Mouse (Mus musculus): ENCODE data around the gene Map2. TPM values are rescaled to one million over a fixed set of nuclear protein-coding genes. Genes with fewer than 3 reads are reported as not detected.

Map2 gene
- polyA plus RNA-seq, 1 experiment from 2014 or later: 228 TPM

DNA sequence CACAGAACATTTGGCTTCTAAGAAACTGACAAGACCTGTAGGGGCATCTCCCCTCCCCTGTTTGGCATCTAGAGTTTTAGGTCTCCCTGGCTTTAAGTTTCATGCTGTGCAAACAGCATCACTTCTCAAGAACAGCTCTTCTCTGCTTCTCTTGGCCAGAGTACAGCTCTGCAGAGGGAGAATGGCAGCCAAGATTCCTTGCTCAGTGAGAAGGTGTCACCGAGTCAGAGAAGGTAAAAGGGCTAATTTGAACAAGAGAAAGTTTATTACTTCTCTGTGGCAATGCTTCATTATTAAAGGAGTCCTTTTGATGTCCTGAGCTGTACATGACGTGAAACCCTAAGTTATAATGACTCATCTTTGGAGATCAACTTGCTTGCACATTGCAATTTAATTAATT is 10.4 kb upstream of the Map2 start:
- ATAC-seq (ENCODE audit: low FRiP score) (no peak), DNase-seq (ENCODE audit: low spot score) (no peak)
- H3K27me3 ChIP-seq (ENCODE audit: control insufficient read depth, insufficient read depth, low read length): no peaks in the 10 kb centered on the region
- no peak overlapping the region for H3K4me2 ChIP-seq (replicated peaks; ENCODE audit: low read depth, low read length)
- H3K36me3 ChIP-seq (ENCODE audit: control insufficient read depth, insufficient read depth, low read length): no peaks in the 10 kb centered on the region
- no peak overlapping the region for H3K9ac ChIP-seq (ENCODE audit: low read depth, low read length)
- H3K4me3 ChIP-seq (ENCODE audit: low read depth, low read length): no peak overlapping the region
- no peak overlapping the region for H3K27ac ChIP-seq (ENCODE audit: low read depth, low read length)
- no peaks in the 10 kb centered on the region for H3K9me3 ChIP-seq (ENCODE audit: control insufficient read depth, low read length)
- WGBS: 71% methylated on average over 2 of the region's 2 CpGs
- no peaks in the 10 kb centered on the region for H3K4me1 ChIP-seq (replicated peaks; ENCODE audit: control insufficient read depth, insufficient read depth, low read length)

DNA sequence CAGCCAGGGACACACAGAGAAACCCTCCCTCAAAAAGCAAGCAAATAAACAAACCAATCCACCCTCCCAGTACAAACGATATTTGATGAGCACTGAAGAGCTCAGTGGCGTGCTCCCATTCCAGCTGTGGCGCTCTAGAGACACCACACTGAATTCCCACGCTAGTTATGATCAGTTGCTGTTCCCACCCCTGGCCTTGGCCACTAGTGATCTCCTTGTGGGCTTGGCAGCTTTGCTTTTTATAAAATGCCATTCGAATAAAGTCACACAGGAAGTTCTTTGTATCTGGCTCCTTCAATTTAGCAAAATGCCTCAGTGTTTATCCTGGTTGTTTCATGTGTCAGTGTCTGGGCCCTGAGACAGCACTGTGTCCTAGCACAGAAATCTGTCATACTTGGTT is 6.4 kb upstream of the Map2 start:
- no peaks in the 10 kb centered on the region for H3K9me3 ChIP-seq (ENCODE audit: control insufficient read depth, low read length)
- 68% methylated on average over 5 of the region's 5 CpGs for WGBS
- H3K27me3 ChIP-seq (ENCODE audit: control insufficient read depth, insufficient read depth, low read length): no peaks in the 10 kb centered on the region
- DNase-seq (ENCODE audit: low spot score): no peak
- H3K4me2 ChIP-seq (replicated peaks; ENCODE audit: low read depth, low read length): no peak overlapping the region
- no peak overlapping the region for H3K27ac ChIP-seq (ENCODE audit: low read depth, low read length)
- no peaks in the 10 kb centered on the region for H3K4me1 ChIP-seq (replicated peaks; ENCODE audit: control insufficient read depth, insufficient read depth, low read length)
- H3K4me3 ChIP-seq (ENCODE audit: low read depth, low read length): no peak overlapping the region
- no peak overlapping the region for H3K9ac ChIP-seq (ENCODE audit: low read depth, low read length)
- no peaks in the 10 kb centered on the region for H3K36me3 ChIP-seq (ENCODE audit: control insufficient read depth, insufficient read depth, low read length)
- no peak for ATAC-seq (ENCODE audit: low FRiP score)

DNA sequence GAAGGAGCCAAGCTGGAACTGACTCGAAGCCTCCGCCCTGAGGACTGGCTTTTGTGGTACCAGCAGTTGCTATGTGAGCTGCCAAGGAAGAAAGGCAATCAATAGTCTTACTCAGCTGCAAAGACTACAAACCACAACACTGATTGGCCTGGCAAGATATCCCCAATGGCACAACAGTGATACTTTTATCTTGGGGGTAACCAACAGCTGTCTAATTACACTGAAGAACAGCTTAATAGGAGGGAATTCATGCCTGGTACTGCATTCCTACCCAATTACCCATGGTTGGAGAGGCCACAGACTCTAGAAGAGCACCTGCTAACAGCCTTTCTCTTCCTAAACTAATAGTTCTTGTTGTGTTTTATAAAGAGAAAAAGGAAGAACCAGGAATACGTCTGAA is 2.9 kb upstream of the Map2 start:
- no peak overlapping the region for H3K4me2 ChIP-seq (replicated peaks; ENCODE audit: low read depth, low read length)
- ATAC-seq (ENCODE audit: low FRiP score) (no peak), DNase-seq (ENCODE audit: low spot score) (no peak)
- no peaks in the 10 kb centered on the region for H3K27me3 ChIP-seq (ENCODE audit: control insufficient read depth, insufficient read depth, low read length)
- H3K4me3 ChIP-seq (ENCODE audit: low read depth, low read length): no peak overlapping the region
- no peaks in the 10 kb centered on the region for H3K9me3 ChIP-seq (ENCODE audit: control insufficient read depth, low read length)
- WGBS: 72% methylated on average over 3 of the region's 3 CpGs
- H3K36me3 ChIP-seq (ENCODE audit: control insufficient read depth, insufficient read depth, low read length): no peaks in the 10 kb centered on the region
- H3K9ac ChIP-seq (ENCODE audit: low read depth, low read length): no peak overlapping the region
- no peak overlapping the region for H3K27ac ChIP-seq (ENCODE audit: low read depth, low read length)
- no peaks in the 10 kb centered on the region for H3K4me1 ChIP-seq (replicated peaks; ENCODE audit: control insufficient read depth, insufficient read depth, low read length)

DNA sequence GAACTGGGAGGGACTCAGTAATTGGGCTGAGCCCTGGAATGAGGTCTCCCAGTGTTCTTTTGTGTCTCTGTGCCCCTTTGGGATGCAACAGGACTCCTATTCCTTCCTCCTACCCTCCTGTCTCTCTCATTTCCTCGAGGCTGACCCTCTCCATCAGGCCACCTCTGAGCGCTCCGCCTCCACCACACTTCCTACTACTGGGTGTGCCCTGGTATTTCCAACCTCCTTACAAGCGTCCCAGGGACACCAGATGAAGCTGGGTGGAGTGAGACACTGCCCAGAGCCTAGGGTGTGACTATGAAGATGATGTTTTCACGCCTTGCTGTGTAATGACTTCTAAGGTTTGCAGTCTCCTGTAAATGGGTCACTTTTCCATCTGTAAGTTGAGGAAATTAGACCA is 1.4 kb upstream of the Map2 start:
- no peak overlapping the region for H3K4me2 ChIP-seq (replicated peaks; ENCODE audit: low read depth, low read length)
- H3K4me1 ChIP-seq (replicated peaks; ENCODE audit: control insufficient read depth, insufficient read depth, low read length): no peaks in the 10 kb centered on the region
- H3K36me3 ChIP-seq (ENCODE audit: control insufficient read depth, insufficient read depth, low read length): no peaks in the 10 kb centered on the region
- H3K9me3 ChIP-seq (ENCODE audit: control insufficient read depth, low read length): no peaks in the 10 kb centered on the region
- no peaks in the 10 kb centered on the region for H3K27me3 ChIP-seq (ENCODE audit: control insufficient read depth, insufficient read depth, low read length)
- ATAC-seq (ENCODE audit: low FRiP score) (no peak), DNase-seq (ENCODE audit: low spot score) (no peak)
- H3K27ac ChIP-seq (ENCODE audit: low read depth, low read length): no peak overlapping the region
- H3K4me3 ChIP-seq (ENCODE audit: low read depth, low read length): no peak overlapping the region
- no peak overlapping the region for H3K9ac ChIP-seq (ENCODE audit: low read depth, low read length)
- 41% methylated on average over 5 of the region's 5 CpGs for WGBS

DNA sequence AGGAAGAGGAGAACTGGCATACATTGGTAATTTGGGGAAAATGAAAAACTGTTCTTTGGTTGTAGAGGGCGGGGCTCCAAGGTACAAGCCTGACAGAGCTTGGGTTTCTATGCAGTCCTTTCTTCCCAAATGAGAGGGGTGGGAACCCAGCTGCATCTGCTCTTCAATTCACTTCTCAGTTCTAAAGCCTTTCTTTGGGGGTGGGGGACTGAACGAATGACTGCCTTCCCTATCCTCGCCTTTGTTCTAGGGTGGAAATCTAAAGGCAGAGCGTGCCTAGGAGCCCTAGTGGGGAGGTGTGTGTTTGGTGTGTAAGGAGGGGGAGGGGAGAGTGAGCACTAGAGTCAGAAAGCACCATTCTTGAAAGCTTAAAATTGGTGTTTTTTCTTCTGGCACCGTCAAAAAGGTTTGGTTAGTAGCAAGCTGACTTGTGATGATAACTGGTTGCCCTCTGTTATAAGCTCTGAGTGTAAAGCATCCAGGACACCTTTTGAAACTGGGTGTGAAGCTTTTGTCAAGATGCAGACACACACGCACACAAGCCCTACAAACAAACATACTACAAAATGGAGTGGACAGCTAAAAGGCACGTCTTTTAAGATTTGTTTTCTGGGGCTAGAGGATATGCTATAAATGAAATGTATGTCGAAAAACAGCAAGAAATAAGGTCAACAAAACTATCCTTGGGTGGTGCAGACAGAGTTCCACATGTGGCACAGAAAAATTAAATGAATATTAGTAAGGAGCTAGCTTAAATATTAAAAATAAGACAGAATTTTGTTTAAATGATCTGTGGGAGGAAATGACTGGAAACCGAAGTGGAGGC is 1.2 kb downstream of the Map2 start:
- Histone ChIP-seq H3K9me3 (ENCODE audit: control insufficient read depth, low read length) (no peaks in the 10 kb centered on the region), H3K4me1 (replicated peaks; ENCODE audit: control insufficient read depth, insufficient read depth, low read length) (no peaks in the 10 kb centered on the region), H3K4me3 (ENCODE audit: low read depth, low read length) (peak overlapping the region; percentile 54), H3K36me3 (ENCODE audit: control insufficient read depth, insufficient read depth, low read length) (no peaks in the 10 kb centered on the region), H3K4me2 (replicated peaks; ENCODE audit: low read depth, low read length) (peak overlapping the region; percentile 52), H3K27me3 (ENCODE audit: control insufficient read depth, insufficient read depth, low read length) (no peaks in the 10 kb centered on the region), H3K27ac (ENCODE audit: low read depth, low read length) (peak overlapping the region; percentile 73), H3K9ac (ENCODE audit: low read depth, low read length) (peak overlapping the region; percentile 60)
- ATAC-seq (ENCODE audit: low FRiP score) (peak; percentile 65), DNase-seq (ENCODE audit: low spot score) (peak; percentile 66)
- WGBS: 23% methylated on average over 9 of the region's 9 CpGs

DNA sequence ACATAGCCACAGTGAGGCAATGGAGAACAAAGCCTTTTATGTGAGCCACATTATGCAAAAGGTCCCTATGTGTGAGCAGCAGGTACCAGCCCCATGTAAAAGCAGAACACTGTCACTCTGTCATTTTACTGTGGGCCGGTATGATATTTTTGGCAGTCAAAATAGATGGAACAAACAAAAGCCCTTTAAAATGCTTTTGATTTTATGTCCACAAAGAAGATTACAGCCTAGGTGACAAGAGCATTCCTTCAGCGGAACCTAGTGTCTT is 1.7 kb downstream of the Map2 start:
- no peaks in the 10 kb centered on the region for H3K4me1 ChIP-seq (replicated peaks; ENCODE audit: control insufficient read depth, insufficient read depth, low read length)
- H3K27me3 ChIP-seq (ENCODE audit: control insufficient read depth, insufficient read depth, low read length): no peaks in the 10 kb centered on the region
- peak overlapping the region; percentile 60; the same call in 1 of the 2 replicates for H3K9ac ChIP-seq (ENCODE audit: low read depth, low read length)
- H3K36me3 ChIP-seq (ENCODE audit: control insufficient read depth, insufficient read depth, low read length): no peaks in the 10 kb centered on the region
- peak overlapping the region; percentile 52 for H3K4me2 ChIP-seq (replicated peaks; ENCODE audit: low read depth, low read length)
- no peaks in the 10 kb centered on the region for H3K9me3 ChIP-seq (ENCODE audit: control insufficient read depth, low read length)
- peak overlapping the region; percentile 54 for H3K4me3 ChIP-seq (ENCODE audit: low read depth, low read length)
- ATAC-seq (ENCODE audit: low FRiP score) (no peak), DNase-seq (ENCODE audit: low spot score) (peak; percentile 27)
- WGBS: 57% methylated on average over 2 of the region's 2 CpGs
- no peak overlapping the region for H3K27ac ChIP-seq (ENCODE audit: low read depth, low read length)

DNA sequence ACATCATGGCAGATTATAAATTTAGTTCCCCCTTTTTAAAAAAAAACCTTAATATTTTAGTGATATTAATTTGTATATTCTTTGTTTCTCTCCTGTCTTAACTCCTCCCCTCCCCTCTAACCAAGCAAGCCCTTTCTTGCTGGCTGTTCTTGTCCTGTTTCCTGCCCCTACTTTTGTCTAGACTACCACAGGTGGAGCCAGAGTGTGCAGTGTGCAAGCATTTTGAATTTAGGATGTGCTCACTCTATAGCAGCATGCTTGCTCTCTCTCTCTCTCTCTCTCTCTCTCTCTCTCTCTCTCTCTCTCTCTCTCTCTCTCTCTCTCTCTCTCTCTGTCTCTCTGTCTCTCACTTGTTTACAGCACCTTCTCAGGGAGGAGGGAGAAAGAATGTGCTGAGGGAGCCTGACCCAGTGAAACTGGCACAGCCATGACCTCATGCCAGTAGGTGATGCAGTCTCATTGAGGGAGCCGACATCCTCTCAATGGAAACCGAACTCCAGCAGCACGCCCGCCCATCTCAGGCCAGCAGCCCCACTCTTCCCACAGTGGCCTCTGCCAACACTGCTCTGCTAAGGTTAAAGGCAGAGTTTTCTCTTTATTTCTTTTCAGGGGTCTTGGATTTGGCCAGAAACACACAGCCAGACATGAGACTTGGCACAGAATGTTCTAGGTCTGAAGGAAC is 2.6 kb downstream of the Map2 start:
- Histone ChIP-seq H3K27me3 (ENCODE audit: control insufficient read depth, insufficient read depth, low read length) (no peaks in the 10 kb centered on the region), H3K27ac (ENCODE audit: low read depth, low read length) (no peak overlapping the region), H3K36me3 (ENCODE audit: control insufficient read depth, insufficient read depth, low read length) (no peaks in the 10 kb centered on the region), H3K4me2 (replicated peaks; ENCODE audit: low read depth, low read length) (peak overlapping the region; percentile 52), H3K4me3 (ENCODE audit: low read depth, low read length) (peak overlapping the region; percentile 14; the same call in 1 of the 2 replicates), H3K9ac (ENCODE audit: low read depth, low read length) (no peak overlapping the region), H3K9me3 (ENCODE audit: control insufficient read depth, low read length) (no peaks in the 10 kb centered on the region), H3K4me1 (replicated peaks; ENCODE audit: control insufficient read depth, insufficient read depth, low read length) (no peaks in the 10 kb centered on the region)
- WGBS: 31% methylated on average over 4 of the region's 4 CpGs
- ATAC-seq (ENCODE audit: low FRiP score) (no peak), DNase-seq (ENCODE audit: low spot score) (no peak)

DNA sequence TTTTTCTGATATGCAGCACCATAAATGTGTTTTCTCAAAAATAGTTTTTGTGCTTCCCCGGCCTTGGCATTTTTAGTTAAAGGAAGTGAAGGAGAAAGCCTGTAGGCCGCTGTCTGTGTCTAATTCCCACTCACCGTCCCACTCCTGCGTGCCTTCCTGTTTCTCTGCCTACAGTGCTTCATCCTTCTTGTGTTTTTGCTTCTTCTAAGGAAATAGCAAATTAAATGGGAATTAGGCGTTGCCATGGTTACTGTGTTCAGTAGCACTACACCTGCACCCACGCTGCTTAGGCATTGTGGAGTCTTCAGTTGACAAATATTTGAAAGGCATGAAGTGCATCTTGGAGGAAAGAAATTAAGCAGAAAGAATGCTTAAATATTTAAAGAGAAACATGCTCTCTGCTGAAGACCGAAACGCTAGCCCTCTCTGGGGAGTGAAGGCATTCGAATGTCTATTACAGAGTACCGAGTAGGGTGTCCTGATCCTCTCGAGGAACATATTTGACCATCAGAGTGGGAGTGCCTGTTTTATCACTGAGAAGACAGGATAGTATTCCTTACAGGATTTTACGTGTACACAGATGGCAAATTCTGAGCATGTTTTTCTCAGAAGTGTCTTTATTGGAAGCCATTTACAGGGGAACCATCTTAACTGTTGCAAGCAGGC is 12.1 kb downstream of the Map2 start:
- 65% methylated on average over 12 of the region's 12 CpGs for WGBS
- Histone ChIP-seq H3K36me3 (ENCODE audit: control insufficient read depth, insufficient read depth, low read length) (no peaks in the 10 kb centered on the region), H3K4me3 (ENCODE audit: low read depth, low read length) (no peak overlapping the region), H3K4me1 (replicated peaks; ENCODE audit: control insufficient read depth, insufficient read depth, low read length) (no peaks in the 10 kb centered on the region), H3K9ac (ENCODE audit: low read depth, low read length) (no peak overlapping the region), H3K27me3 (ENCODE audit: control insufficient read depth, insufficient read depth, low read length) (no peaks in the 10 kb centered on the region), H3K9me3 (ENCODE audit: control insufficient read depth, low read length) (no peaks in the 10 kb centered on the region), H3K27ac (ENCODE audit: low read depth, low read length) (no peak overlapping the region), H3K4me2 (replicated peaks; ENCODE audit: low read depth, low read length) (no peak overlapping the region)
- DNase-seq (ENCODE audit: low spot score) (no peak), ATAC-seq (ENCODE audit: low FRiP score) (no peak)
